Mouse (Mus musculus) yolk sac, embryonic 10.5 days (tissue): ENCODE measurements around the gene Ttl.

ENCODE experiments used
- DNase-seq: peaks from one replicate; pipeline ENCODE4 v3.0.0-alpha.2; 2017; ENCODE audit warnings: low spot score

Ttl gene

DNA sequence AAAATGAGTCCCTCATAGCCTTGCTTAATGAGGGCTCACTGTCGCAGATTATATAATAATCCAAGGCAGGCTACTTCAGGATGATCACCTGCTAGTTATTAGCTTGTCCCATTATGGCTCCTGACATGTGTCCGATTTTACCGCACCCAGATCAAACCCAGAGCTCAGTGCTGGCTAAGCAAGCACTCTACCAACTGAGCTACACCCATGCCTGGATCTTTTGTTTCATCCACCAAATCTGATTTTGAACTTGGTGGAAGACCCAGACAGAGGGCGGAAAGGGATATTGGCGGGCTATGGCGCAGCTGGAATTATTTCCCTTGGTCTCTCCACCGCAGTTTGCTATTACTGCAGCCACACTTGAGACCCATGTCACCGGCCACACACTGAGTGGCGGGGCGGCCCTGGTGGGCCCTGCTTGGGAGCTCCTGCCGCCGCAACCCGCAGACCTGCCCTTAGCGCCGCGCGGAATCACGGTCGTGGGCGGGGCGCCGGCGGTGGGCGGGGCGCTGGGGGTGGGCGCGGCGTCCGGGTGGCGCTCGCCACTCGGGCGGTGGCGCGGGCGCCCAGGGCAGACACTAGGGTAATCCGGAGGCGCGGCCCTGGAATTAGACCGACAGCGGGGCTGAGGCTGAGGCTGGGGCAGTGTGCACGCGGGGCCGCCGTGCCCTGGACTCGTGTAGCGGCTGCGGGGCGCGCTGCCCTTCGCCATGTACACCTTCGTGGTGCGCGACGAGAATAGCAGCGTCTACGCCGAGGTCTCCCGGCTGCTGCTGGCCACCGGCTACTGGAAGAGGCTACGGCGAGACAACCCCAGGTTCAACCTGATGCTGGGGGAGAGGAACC is at the start of gene Ttl:
Ttl (plus strand) TSS at position 506 of the 846 bp plus-strand sequence.
- DNase-seq = peak; percentile 76

DNA sequence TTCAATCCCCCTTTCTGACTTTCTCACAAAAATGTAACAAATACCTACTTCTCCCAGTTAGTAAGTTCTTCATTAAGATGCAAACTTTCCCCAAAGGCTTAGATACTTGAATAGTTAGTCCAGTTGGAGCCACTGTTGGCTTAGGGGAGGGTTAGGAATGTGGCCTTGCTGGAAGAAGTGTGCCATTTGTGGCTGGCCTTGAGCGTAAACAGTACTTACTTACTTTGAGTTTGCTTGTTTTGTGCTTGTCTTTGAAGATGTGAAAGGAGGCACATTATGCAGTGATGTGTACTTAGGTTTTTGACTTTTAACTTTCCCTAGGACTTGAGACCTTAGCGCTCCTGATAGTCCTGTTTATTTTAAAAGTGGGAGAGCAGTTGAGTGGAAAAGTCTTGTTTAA is 45.6 kb upstream of the Ttl start:
- no peak for DNase-seq

DNA sequence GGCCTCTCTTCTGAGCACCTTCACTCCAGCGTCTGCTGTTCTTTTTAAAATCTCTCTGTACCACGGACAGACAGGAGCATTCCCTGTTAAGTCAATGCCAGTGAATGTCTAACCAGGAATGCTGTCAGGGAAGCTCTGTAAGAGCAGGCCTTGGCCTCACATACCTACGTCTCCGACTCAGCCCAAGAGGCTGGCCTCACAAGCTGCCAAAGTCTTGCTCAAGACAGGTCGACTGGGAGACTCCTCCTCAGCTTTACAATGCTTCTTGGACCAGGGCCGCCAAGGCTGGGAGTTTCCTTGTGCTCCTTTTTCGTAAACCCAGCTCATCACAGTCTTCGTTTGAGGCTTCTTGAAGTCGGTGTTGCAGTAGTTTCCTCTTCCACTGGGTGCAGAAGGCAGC is 40.9 kb upstream of the Ttl start:
- no peak for DNase-seq

DNA sequence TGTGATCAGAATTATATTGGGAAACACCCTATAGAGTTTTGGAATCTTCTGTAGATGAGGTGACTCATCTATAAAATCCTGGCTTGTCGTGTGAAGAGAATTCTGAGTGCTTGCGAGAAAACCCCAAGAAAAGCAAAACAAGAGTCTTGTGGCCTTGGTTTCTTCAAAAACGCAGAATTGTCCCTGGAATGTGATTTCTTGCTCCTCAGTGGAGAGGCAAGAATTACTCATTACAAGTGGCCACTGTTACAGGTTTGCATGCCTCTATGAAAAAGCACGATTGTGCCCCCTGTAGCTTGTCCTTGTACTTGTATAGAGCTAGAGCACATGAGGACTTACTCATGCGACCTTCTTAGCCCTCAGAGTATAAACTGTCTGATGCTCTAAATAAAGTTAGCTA is 30.4 kb upstream of the Ttl start:
- no peak for DNase-seq

DNA sequence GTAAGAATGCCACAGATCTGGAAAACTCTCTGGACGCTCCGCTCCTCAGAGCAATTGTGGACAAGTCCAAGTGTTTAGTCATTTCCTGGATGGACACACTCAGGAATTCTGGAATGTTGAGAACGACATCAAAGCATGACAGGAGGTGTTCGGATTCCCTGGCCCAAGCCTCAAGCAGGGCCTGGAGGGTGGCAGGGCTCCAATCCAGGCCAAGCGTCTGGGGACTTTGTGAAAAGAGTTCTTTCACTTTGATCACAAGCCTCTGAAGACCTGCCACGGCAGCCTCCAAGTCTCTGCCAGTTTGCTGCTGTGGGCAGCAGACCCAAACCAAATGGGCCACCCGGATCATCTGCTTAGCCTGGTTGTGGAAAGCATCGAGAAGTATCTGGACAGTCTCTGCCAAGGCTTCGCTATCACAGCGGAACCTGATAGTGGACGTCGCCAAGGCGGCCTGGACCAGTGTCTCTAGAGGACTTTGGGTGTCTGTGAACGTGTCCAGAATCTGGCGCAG is 27.3 kb upstream of the Ttl start:
- no peak for DNase-seq

DNA sequence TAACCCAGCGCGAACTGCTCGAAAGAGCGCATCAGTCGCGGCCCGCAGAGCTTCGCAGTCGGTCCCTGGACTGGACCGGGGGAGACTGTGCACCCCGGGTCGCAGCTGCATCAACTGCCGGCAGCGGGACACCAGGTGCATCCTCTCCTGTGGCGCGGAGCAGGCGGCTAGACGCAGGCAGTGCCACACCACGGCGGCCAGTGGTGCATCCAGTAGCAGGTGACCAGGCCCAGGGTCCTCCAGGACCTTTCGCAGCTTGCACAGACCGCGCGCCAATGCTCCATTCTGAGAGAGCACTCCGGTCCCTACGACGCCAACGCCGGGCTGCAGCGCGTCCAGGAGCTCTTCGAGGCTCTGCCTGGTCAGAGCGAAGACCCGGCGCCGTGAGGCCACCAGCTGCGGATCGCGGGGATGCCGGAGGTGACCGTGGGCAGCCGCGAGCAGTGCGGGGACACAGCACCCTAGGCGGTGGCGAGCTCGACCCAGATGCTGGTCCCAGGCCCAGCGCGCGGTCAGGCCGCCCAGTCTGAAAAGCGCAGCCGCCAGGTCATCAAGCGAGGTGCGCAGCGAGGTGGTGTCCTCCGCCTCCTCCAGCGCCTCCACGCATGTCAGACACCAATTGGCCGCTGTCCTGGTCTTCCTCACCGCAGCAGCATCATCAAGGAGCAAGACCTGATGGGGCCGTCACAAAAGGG is 26.7 kb upstream of the Ttl start:
- no peak for DNase-seq

DNA sequence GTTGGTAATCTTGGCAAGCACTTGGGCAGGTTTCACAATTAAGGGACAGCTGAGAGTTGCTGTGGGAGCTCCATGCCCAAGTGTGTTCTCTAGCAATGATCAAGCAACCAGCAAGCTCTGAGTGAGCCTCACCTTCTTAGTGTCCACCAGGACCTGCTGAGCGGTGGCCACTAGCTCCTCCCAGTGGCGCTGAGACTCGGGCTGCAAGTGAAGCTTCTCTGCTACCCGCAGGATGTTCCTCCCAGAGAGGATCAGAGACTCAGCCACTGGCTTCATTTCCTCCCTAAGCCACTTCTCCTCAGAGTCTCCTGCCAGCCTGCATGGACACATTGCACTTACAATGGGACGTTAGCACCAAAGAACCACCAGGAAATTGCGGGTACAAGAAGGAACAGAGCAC is 25.2 kb upstream of the Ttl start:
- DNase-seq = no peak

DNA sequence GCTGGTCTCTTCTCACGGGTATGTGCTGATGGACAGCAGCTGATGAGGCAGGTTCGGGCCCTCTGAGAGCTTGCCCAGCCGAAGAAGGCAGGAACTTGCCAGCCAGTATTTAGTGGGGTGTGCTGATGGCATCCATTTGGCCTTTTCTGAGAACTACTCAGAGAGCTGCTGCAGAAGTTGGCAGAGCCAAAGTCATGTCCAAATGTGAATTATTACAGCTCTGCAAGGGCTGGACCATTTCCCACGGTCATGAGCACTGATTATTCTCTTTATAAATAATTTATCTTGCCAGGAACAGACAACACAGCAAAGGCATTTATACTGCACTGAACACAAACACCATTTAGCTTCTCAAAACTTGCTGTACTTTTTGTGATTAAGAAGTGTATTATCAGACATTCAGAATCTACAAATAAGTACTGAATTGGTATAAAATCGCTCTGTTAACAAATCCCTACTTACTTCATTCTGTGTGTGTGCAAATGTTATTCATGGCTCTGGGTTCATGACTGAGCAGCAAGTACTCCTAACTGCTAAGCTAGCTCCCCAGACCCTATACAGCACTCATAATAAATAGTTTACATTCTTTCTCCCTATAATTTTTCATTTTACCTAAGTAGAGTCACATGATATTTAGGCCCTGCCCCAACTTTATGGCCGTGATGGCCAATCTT is 19.4 kb upstream of the Ttl start:
- DNase-seq = no peak

DNA sequence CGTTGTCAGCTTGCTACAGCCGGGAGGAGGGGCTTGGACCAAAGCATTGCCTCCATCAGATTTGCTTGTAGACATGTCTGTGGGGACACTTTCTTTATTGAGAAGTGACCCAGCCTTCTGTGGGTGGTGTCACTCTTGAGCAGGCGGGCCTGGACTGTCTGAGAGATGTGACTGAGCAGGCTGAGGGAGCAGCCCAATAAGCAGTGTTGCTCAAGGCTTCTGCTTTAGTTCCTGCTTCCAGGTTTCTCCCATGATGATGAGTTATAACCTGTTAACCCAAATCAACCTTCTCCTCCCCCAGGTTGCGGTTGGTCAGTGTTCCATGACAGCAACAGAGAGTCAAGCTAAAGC is 18.9 kb upstream of the Ttl start:
- DNase-seq = no peak

DNA sequence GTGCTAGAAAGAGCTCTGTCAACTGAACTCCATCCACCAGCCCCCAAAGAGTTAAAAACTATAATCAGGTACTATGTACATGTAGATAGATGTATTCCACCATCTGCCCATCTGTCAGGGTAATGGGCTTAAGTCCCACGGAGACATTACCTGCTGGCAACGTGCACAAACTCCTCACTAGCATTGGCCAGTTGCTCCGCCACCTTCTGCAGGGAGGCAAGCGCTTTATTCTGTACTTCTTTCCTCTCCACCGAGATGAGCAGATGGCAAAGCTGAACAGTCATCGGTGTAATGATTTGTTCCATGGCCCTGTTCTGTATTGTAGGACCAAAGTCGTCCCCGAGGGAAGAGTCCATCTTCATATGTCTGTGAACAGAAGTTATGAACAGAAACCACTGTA is 17.9 kb upstream of the Ttl start, which contains the start of gene Vinac1:
Vinac1 (minus strand) TSS at position 362 of the 400 bp plus-strand sequence.
- DNase-seq = no peak

DNA sequence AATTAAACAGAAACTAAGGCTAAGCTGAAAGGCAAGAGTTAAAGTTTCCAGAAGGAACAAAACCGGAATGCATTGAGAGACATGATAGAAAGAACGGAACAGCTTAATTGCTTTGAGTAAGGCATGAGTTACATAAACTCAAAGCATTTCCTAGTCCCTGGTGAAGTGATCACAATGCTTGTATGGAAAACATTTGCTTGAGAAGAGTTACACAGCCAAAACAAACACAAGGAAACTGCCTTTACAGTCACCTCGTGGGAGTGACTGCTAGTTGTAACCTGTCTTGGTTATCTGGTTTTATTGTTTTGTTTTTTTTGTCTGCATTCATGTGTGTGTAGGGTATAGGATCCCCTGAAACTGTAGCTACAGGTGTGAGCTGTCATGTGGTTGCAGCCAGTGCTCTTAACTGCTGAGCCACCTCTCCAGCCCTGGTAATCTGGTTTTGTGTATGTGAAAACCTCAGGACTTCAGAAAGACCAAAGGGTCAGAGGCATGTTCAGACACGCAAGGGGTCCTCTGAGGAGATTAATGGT is 13.2 kb upstream of the Ttl start:
- DNase-seq = no peak

DNA sequence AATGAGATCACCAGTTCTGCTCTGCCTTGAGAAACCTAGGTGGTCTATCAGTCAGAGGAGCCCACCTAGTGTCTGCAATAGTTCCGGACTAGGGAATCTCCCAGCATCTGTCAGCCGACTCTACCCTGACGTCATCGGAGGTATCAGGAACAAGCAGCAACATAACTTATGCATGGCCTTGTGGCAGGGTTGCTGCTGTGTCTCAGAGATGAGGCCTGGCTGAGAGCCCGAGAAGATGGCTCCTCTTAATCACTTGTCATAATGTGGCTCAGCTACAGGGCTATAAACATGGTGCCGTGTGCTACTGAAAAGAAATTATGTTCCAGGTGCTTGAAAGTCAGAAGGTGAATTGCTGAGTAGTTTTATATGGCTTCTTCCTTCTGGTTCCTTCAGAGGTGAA is 10.0 kb upstream of the Ttl start:
- no peak for DNase-seq

DNA sequence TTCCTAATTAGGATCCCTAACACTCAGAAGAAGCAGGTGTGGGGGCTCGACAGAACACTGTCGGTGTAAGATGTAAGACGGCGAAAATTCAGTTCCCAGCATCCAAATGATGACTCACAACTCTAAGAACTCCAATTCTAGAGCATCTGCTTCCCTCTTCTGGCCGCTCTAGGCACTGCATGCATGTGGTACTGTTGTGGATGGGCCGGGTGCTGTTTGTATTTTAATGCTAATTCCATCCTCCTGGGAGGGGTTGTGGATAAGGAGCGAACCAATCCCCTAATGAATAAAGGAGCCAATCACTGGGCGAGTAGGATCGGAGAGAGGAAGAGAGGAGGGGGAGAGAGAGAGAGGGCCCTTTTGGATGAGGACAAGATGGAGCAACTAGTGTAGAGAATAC is 9.1 kb upstream of the Ttl start:
- no peak for DNase-seq

DNA sequence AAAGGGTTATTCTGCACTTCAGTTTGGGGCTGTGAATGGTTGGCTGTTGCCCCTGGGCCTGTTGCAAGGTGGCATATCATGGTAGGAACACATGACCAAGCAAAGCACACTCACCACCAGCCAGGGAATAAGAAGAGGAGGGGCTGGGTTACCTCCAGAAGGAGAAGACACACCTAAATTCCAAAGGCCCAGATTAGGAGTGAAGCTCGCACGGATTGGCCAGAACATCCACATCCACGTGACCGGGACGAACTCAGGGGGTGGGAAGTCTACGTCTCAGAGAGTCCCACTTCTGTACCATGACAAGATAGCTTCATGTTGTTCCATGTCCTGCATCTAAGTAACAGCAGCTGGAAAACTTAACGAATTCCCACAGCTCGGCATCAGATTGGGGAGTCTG is 8.5 kb upstream of the Ttl start:
- DNase-seq = no peak

DNA sequence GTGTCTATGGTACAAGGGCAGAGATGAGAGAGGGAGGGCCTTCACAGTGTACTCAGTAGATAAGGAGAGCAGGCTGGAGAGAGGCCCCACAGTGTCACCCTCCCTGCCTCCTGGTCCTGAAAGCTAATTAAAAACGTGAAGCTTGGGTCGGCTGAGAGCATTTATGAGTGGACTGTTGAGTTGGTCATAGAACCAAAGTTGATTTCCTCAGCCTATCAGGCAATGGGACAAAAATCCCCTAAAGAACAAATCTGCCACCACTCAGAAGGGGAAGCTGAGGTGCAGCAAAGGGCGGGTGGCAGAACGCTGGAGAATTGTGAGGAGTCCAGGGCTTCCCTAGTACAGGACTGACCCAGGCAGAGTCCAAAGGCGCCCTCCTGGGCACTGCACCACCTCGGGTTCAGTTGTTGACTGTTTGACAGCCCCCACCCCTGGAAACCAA is 7.8 kb upstream of the Ttl start:
- DNase-seq = no peak

DNA sequence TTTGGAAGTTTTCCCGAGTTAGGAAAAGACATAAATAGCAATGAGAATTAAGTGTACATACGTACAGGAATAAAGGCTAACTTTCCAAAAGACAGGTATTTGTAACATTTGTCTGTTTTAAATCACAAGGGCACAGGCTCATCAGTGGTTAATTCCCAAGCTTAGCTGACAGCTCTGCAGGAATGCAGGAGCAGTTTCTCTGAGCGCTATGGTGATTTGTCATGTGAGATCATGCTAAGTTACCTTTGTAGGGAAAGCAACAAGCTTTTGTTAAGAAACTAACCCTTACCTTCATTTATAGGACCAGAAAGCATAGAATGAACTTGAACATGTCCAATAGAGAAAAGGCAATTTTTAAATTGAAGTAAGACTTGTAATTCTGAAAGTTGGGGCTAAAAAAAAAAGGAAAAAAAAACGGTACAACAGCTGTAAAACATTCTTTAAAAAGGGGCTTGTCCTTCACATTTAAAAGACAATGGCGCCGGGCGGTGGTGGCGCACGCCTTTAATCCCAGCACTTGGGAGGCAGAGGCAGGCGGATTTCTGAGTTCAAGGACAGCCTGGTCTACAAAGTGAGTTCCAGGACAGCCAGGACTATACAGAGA is 4.2 kb upstream of the Ttl start:
- no peak for DNase-seq

DNA sequence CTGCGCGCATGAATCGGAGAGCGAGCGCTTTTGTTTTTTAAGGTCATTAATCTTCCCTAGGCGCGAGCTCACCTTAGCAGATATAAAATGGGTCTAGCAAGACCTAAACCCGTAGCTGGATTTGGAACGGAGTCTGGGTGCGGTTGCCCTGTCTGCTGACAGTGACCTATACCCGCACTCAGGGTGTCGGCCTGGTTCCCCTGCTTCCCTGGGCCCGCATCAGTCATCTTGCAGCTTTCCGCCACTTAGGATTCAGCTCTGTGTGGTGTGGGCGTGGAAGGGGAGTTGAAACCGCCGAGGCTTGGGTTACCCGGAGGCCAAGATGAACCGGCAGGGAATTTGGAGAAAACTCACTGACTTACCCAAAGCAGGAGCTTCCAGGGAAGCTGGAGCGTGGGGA is 584 bp downstream of the Ttl start:
- peak; percentile 58 for DNase-seq

DNA sequence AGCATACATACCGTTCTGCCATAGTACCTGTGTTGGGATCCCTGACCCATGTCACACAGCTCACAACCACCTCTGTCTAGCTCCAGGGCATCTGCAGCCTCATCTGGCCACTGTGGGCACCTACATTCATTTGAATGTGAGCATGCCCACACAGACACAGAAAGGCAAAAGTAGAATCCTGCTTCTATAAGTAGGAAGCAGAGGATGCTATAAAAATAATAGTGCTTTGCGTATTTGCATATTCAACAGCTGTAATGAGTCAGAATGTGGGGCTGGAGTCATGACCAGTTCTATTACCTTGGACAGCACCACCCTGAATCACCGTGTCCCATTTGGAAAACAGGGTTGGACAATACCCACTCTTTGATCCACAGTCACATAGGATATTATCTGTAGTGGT is 4.6 kb downstream of the Ttl start:
- no peak for DNase-seq

DNA sequence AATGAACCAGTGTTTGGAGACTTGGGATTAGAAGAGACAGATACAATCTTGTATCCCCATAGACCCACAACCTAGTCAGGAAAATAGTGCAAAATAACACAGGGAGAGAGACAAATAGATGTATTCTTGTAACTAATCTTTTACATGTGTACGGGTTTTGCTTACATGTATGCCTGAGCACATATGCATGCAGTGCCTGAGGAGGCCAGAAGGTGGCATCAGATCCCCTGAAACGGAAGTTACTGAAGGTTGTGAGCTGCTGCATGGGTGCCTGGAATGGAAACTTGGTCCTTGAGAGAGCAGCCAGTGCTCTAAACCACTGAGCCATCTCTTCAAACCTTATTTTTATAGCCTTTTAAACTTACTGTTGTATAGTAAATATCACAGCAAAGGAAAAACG is 12.6 kb downstream of the Ttl start:
- DNase-seq = no peak

DNA sequence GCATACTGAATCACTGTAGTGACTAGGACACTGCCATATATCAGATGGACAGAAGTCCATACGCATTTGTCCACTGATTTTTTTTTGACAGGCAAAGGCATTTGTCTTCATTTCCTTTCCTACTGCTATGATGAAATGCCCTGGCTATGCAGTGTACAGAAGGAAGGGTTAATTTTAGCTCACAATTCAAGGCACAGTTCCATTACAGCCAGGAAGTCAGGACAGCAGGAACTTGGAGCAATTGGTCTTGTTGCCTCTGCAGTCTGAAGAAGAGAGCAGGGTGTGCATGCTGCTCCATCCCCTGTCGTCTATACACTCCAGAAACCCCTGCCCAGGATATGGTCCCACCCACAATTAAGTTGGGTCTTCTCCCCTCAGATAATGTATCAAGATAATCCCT is 13.5 kb downstream of the Ttl start:
- no peak for DNase-seq

DNA sequence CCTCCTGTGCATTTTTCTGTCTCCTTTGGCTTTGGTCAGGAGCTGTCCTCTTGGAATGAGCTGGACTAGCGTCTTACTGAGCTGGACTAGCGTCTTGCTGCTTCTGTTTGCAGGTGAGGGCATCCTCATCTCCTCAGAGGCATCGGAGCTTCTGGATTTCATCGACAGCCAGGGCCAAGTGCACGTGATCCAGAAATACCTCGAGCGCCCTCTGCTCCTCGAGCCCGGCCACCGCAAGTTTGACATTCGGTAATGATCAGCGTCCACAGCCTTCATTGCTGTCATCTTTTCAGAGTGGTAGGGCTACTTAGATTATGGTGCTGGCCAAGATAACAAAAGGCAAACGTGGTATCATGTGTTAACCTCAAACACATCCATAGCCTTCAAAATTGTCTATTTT is 15.4 kb downstream of the Ttl start:
- DNase-seq = no peak

DNA sequence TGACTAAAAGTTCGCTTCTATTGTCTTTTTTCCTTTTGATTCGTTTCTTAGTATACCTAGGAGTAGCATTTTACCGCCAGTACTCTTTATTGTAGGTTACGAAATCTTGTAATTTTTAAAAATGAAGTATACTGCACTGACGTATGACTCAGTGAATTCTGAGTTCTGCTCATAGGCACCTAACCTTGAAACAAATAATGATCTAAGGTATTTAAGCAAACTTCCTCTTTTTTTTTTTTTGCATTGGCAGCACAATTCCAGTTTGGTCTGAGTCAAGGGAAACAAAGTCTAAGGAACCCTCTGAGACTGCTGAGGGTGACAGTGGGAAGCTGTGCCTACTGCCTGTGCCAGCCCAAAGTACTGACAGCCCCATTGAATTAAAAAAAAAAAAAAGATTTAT is 17.8 kb downstream of the Ttl start:
- no peak for DNase-seq
